Mouse (Mus musculus) testis, adult 2 months (tissue): ENCODE data around the gene Dlat. TPM values are rescaled to one million over a fixed set of nuclear protein-coding genes. Genes with fewer than 3 reads are reported as not detected.

ENCODE experiments used
- H3K27ac ChIP-seq: fragments of 200-500 bp; 2 replicates; pipeline ENCODE4 v1.5.1; 2012; ENCODE audit warnings: low read depth, low read length; ENCODE audit not compliant: control insufficient read depth, insufficient read depth
- H3K27me3 ChIP-seq: fragments of 200-500 bp; 2 replicates; pipeline ENCODE4 v1.6.1; 2012; ENCODE audit warnings: mild to moderate bottlenecking, low read length, moderate library complexity; ENCODE audit not compliant: control insufficient read depth, insufficient read depth
- H3K36me3 ChIP-seq: fragments of 200-500 bp; 2 replicates; pipeline ENCODE4 v1.6.1; 2012; ENCODE audit warnings: mild to moderate bottlenecking, low read length; ENCODE audit not compliant: control insufficient read depth, insufficient read depth
- H3K4me1 ChIP-seq: fragments of 200-500 bp; 2 replicates; pipeline ENCODE4 v1.6.1; 2012; ENCODE audit warnings: low read length; ENCODE audit not compliant: control insufficient read depth, insufficient read depth
- H3K4me3 ChIP-seq: fragments of 200-500 bp; 2 replicates; pipeline ENCODE4 v1.5.1; 2012; ENCODE audit warnings: low read depth, mild to moderate bottlenecking, low read length, moderate library complexity, mixed read lengths; ENCODE audit not compliant: control insufficient read depth
- CTCF ChIP-seq: fragments of 200-500 bp; IDR thresholded peaks from 2 replicates; pipeline ENCODE4 v1.5.1; 2012; ENCODE audit warnings: low read depth, mild to moderate bottlenecking, inconsistent platforms, low read length, moderate library complexity; ENCODE audit not compliant: control insufficient read depth, insufficient read depth, insufficient replicate concordance
- POLR2A ChIP-seq: fragments of 200-500 bp; IDR thresholded peaks from 2 replicates; pipeline ENCODE4 v1.6.1; 2012; ENCODE audit warnings: low read depth, mild to moderate bottlenecking, inconsistent platforms, low read length, moderate library complexity; ENCODE audit not compliant: control insufficient read depth
- polyA plus RNA-seq: library from polyadenylated mRNA; depleted of rRNA; stranded (reverse); fragments of >200 nt; gene quantifications from 2 replicates; pipeline ENCODE4 v1.2.3, GENCODE M21; 2012; rRNA removed

Gene Dlat
- polyA plus RNA-seq, 1 experiment, result 36.8 TPM

- H3K4me3 ChIP-seq, result no peak overlapping the region
- no peak overlapping the region for H3K27ac ChIP-seq
- no peaks in the 10 kb centered on the region for H3K36me3 ChIP-seq
- no peaks in the 10 kb centered on the region for H3K27me3 ChIP-seq
- H3K4me1 ChIP-seq, result no peaks in the 10 kb centered on the region
- no peak for TF ChIP-seq POLR2A
- no peak for TF ChIP-seq CTCF
Measured at GRCm38 (mm10) chr9:50590856-50591518, 68.6 kb downstream of the Dlat start.

GRCm38 (mm10) chr9:50586955-50587354 is 72.6 kb downstream of the Dlat start:
- Histone ChIP-seq H3K4me3 (no peak overlapping the region), H3K4me1 (no peaks in the 10 kb centered on the region; the same call in 1 of the 2 replicates), H3K27ac (no peak overlapping the region), H3K27me3 (no peaks in the 10 kb centered on the region), H3K36me3 (no peaks in the 10 kb centered on the region)
- TF ChIP-seq POLR2A, result no peak
- no peak for TF ChIP-seq CTCF

DNA sequence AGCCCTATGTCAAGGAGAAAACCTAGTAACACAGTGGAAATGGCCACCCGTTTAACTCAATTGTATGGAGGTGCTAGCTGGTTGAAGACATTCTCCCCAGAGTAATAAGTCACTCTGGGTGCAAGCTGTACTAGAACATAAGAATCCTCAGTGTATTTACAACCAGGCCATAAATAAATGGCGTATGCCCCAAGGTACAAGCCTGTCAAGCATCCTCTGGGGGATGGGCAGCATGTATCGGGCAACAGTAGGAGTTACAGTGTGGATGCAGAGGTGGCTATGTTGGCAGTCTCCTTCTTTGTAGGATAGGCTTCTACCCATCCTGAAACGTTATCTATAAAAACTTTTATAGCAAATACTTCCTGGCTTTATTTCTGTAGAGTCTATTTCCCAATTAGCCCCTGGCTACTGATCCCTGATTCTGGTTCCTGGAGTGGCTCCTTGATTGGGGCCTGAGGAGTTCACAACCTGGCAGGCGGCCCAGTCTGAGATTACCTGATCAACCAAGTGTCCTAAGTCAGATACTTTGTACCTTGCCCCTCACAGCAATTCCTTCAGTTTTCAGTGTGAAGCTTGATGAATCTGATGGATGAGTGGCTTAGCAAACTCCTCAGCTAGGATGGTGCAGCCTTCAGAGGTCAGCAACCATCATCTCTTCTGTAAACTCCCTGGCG is 74.3 kb downstream of the Dlat start:
- H3K36me3 ChIP-seq, result no peaks in the 10 kb centered on the region
- no peaks in the 10 kb centered on the region; the same call in 1 of the 2 replicates for H3K4me1 ChIP-seq
- no peak overlapping the region for H3K4me3 ChIP-seq
- no peak overlapping the region for H3K27ac ChIP-seq
- TF ChIP-seq CTCF (no peak), POLR2A (no peak)
- no peaks in the 10 kb centered on the region for H3K27me3 ChIP-seq

Other genes starting within 250 kb of the Dlat start
- gene Plet1, start 165.3 kb downstream of the Dlat start, polyA plus RNA-seq, result 0.16 and 0.87 TPM in 2 replicates
- gene Pts, start 131.1 kb downstream of the Dlat start, polyA plus RNA-seq, result 9.9 and 10.7 TPM in 2 replicates
- gene Il18, start 105.0 kb downstream of the Dlat start, polyA plus RNA-seq, result 0.67 and 0.72 TPM in 2 replicates
- gene Bco2, start 104.6 kb downstream of the Dlat start, polyA plus RNA-seq, result 0.67 and 0.89 TPM in 2 replicates
- gene Tex12, start 98.5 kb downstream of the Dlat start, polyA plus RNA-seq, result 3.7 and 6.2 TPM in 2 replicates
- gene Sdhd, start 56.0 kb downstream of the Dlat start, polyA plus RNA-seq, result 61.7 and 75.8 TPM in 2 replicates
- gene Timm8b, start 55.9 kb downstream of the Dlat start, polyA plus RNA-seq, result 512 and 577 TPM in 2 replicates
- gene Pih1d2, start 42.5 kb downstream of the Dlat start, polyA plus RNA-seq, result 38.2 and 40.3 TPM in 2 replicates
- 6.0 and 6.4 TPM in 2 replicates for gene Nkapd1, start 42.3 kb downstream of the Dlat start, polyA plus RNA-seq
- gene Dixdc1, start 79.7 kb upstream of the Dlat start, polyA plus RNA-seq, result 14.1 and 15.0 TPM in 2 replicates
- 1.6 and 2.1 TPM in 2 replicates for gene 2310030G06Rik, start 86.8 kb upstream of the Dlat start, polyA plus RNA-seq
- 4.4 and 6.0 TPM in 2 replicates for gene Cryab, start 91.5 kb upstream of the Dlat start, polyA plus RNA-seq
- gene Hspb2, start 92.6 kb upstream of the Dlat start, polyA plus RNA-seq, result 2.3 and 3.6 TPM in 2 replicates
- gene Fdxacb1, start 108.5 kb upstream of the Dlat start, polyA plus RNA-seq, result 5.3 and 5.8 TPM in 2 replicates
- 31.0 and 40.0 TPM in 2 replicates for gene Alg9, start 115.2 kb upstream of the Dlat start, polyA plus RNA-seq
- gene 1110032A03Rik, start 115.7 kb upstream of the Dlat start, polyA plus RNA-seq, result 662 and 684 TPM in 2 replicates
- 77.4 and 80.9 TPM in 2 replicates for gene Ppp2r1b, start 185.5 kb upstream of the Dlat start, polyA plus RNA-seq